Mouse (Mus musculus): ENCODE data around the gene Stambpl1. TPM values are rescaled to one million over a fixed set of nuclear protein-coding genes. Genes with fewer than 3 reads are reported as not detected.

The Stambpl1 gene
- total RNA-seq (2021) = 1 to 10 TPM; 3.2 to 4.7 TPM
- long read RNA-seq, experiment 1, partial matches to known transcripts = 0 of 5 reads
- long read RNA-seq, experiment 1, other reads (novel, unspliced or antisense) = 2 of 5 reads
- long read RNA-seq, experiment 2, partial matches to known transcripts = 1 of 7 reads
- long read RNA-seq, experiment 2, other reads (novel, unspliced or antisense) = 4 of 7 reads

GRCm38 (mm10) chr19:34192008-34192963 lies at the start of gene Stambpl1:
TSS of gene Stambpl1 (plus strand) at chr19:34192229.
- peak; percentile 63 to 67 for DNase-seq (ENCODE audit: low spot score in 2 of 2)

- DNase-seq (ENCODE audit: low spot score in 2 of 2) = no peak
Measured at GRCm38 (mm10) chr19:34148421-34148820, 43.6 kb upstream of the Stambpl1 start.

- no peak for DNase-seq (ENCODE audit: low spot score in 2 of 2)
Measured at GRCm38 (mm10) chr19:34151909-34152308, 40.1 kb upstream of the Stambpl1 start.

GRCm38 (mm10) chr19:34153263-34154144 lies 38.5 kb upstream of the Stambpl1 start:
- no peak for DNase-seq (ENCODE audit: low spot score in 2 of 2)

- DNase-seq (ENCODE audit: low spot score in 2 of 2) = no peak
Measured at GRCm38 (mm10) chr19:34162693-34163092, 29.3 kb upstream of the Stambpl1 start.

GRCm38 (mm10) chr19:34165891-34166290 lies 26.1 kb upstream of the Stambpl1 start, which contains the start of gene Ankrd22:
TSS of gene Ankrd22 (minus strand) at chr19:34166053.
- DNase-seq (ENCODE audit: low spot score in 2 of 2) = no peak

- no peak for DNase-seq (ENCODE audit: low spot score in 2 of 2)
Measured at GRCm38 (mm10) chr19:34166386-34166785, 25.6 kb upstream of the Stambpl1 start.

- no peak for DNase-seq (ENCODE audit: low spot score in 2 of 2)
Measured at GRCm38 (mm10) chr19:34167896-34168661, 23.9 kb upstream of the Stambpl1 start.

GRCm38 (mm10) chr19:34169121-34169520 lies 22.9 kb upstream of the Stambpl1 start:
- no peak for DNase-seq (ENCODE audit: low spot score in 2 of 2)

- no peak for DNase-seq (ENCODE audit: low spot score in 2 of 2)
Measured at GRCm38 (mm10) chr19:34171167-34171566, 20.9 kb upstream of the Stambpl1 start.

GRCm38 (mm10) chr19:34174004-34174403 lies 18.0 kb upstream of the Stambpl1 start:
- no peak for DNase-seq (ENCODE audit: low spot score in 2 of 2)

- no peak for DNase-seq (ENCODE audit: low spot score in 2 of 2)
Measured at GRCm38 (mm10) chr19:34179136-34179535, 12.9 kb upstream of the Stambpl1 start.

- no peak for DNase-seq (ENCODE audit: low spot score in 2 of 2)
Measured at GRCm38 (mm10) chr19:34180316-34180715, 11.7 kb upstream of the Stambpl1 start.

GRCm38 (mm10) chr19:34181234-34181633 lies 10.8 kb upstream of the Stambpl1 start:
- DNase-seq (ENCODE audit: low spot score in 2 of 2) = no peak

- no peak for DNase-seq (ENCODE audit: low spot score in 2 of 2)
Measured at GRCm38 (mm10) chr19:34182490-34182889, 9.5 kb upstream of the Stambpl1 start.

- DNase-seq (ENCODE audit: low spot score in 2 of 2) = no peak
Measured at GRCm38 (mm10) chr19:34186845-34187244, 5.2 kb upstream of the Stambpl1 start.

GRCm38 (mm10) chr19:34191645-34192007 lies 403 bp upstream of the Stambpl1 start:
- no peak for DNase-seq (ENCODE audit: low spot score in 2 of 2)

GRCm38 (mm10) chr19:34193149-34193548 lies 1.1 kb downstream of the Stambpl1 start:
- DNase-seq (ENCODE audit: low spot score in 2 of 2) = peak in 1 of 2 experiments; percentile 18

GRCm38 (mm10) chr19:34193683-34194082 lies 1.7 kb downstream of the Stambpl1 start:
- no peak for DNase-seq (ENCODE audit: low spot score in 2 of 2)

- no peak for DNase-seq (ENCODE audit: low spot score in 2 of 2)
Measured at GRCm38 (mm10) chr19:34194132-34194745, 2.2 kb downstream of the Stambpl1 start.

Measured in adrenal gland, adult 18-20 months (tissue).